Mouse (Mus musculus): ENCODE results near the gene 1810055G02Rik. TPM values are rescaled to one million over a fixed set of nuclear protein-coding genes. Genes with fewer than 3 reads are reported as not detected.

Gene 1810055G02Rik
- polyA plus RNA-seq, 1 experiment from 2014 or later, result 42.5 TPM

GRCm38 (mm10) chr19:3698035-3698434 is 10.1 kb upstream of the 1810055G02Rik start:
- Histone ChIP-seq H3K36me3 (no peaks in the 10 kb centered on the region), H3K27me3 (no peaks in the 10 kb centered on the region), H3K27ac (replicated peaks) (no peak overlapping the region), H3K9ac (no peak overlapping the region), H3K4me1 (replicated peaks) (no peaks in the 10 kb centered on the region), H3K9me3 (no peaks in the 10 kb centered on the region), H3K4me3 (no peak overlapping the region), H3K4me2 (no peak overlapping the region)
- no peak for ATAC-seq (ENCODE audit: low read depth)
- 86% methylated on average over 7 of the region's 7 CpGs for WGBS

- Histone ChIP-seq H3K36me3 (no peaks in the 10 kb centered on the region), H3K4me3 (no peak overlapping the region), H3K27me3 (no peaks in the 10 kb centered on the region), H3K9me3 (no peaks in the 10 kb centered on the region), H3K9ac (no peak overlapping the region), H3K4me1 (replicated peaks) (no peaks in the 10 kb centered on the region), H3K27ac (replicated peaks) (no peak overlapping the region), H3K4me2 (no peak overlapping the region)
- WGBS, result 37% methylated on average over 6 of the region's 6 CpGs
- ATAC-seq (ENCODE audit: low read depth), result peak; percentile 53; the same call in 1 of the 2 replicates
Observed at GRCm38 (mm10) chr19:3699508-3700438, 8.3 kb upstream of the 1810055G02Rik start.

- Histone ChIP-seq H3K9me3 (no peaks in the 10 kb centered on the region), H3K4me1 (replicated peaks) (peaks cover 3% of the 10 kb centered on the region), H3K4me2 (no peak overlapping the region), H3K27me3 (no peaks in the 10 kb centered on the region), H3K4me3 (no peak overlapping the region), H3K36me3 (no peaks in the 10 kb centered on the region), H3K27ac (replicated peaks) (no peak overlapping the region), H3K9ac (no peak overlapping the region)
- whole genome bisulfite sequencing, result 84% methylated on average over 4 of the region's 4 CpGs
- ATAC-seq (ENCODE audit: low read depth), result no peak
Observed at GRCm38 (mm10) chr19:3702460-3702859, 5.6 kb upstream of the 1810055G02Rik start.

GRCm38 (mm10) chr19:3706258-3706657 is 1.8 kb upstream of the 1810055G02Rik start:
- H3K27ac ChIP-seq (replicated peaks), result no peak overlapping the region
- no peaks in the 10 kb centered on the region for H3K36me3 ChIP-seq
- H3K4me1 ChIP-seq (replicated peaks), result peaks cover 26% of the 10 kb centered on the region
- no peak overlapping the region for H3K9ac ChIP-seq
- no peak overlapping the region for H3K4me2 ChIP-seq
- no peak overlapping the region for H3K4me3 ChIP-seq
- ATAC-seq (ENCODE audit: low read depth), result no peak
- H3K9me3 ChIP-seq, result no peaks in the 10 kb centered on the region
- no peaks in the 10 kb centered on the region for H3K27me3 ChIP-seq
- 35% methylated on average over 1 of the region's 1 CpGs for WGBS

- Histone ChIP-seq H3K27me3 (no peaks in the 10 kb centered on the region), H3K4me3 (peak overlapping the region; percentile 82), H3K9ac (peak overlapping the region; percentile 87), H3K36me3 (0 out of 2 replicates have a peak, but pooled peaks cover 5% of the 10 kb centered on the region), H3K4me1 (replicated peaks) (peaks cover 26% of the 10 kb centered on the region), H3K27ac (replicated peaks) (peak overlapping the region; percentile 85), H3K4me2 (peak overlapping the region; percentile 82), H3K9me3 (no peaks in the 10 kb centered on the region)
- no peak for ATAC-seq (ENCODE audit: low read depth)
- 43% methylated on average over 10 of the region's 10 CpGs for WGBS
Observed at GRCm38 (mm10) chr19:3707553-3707952, 540 bp upstream of the 1810055G02Rik start.

- Histone ChIP-seq H3K9ac (peak overlapping the region; percentile 87), H3K27ac (replicated peaks) (0 out of 2 replicates have a peak overlapping the region, but pooled peaks have one; percentile 95), H3K4me3 (peak overlapping the region; percentile 82), H3K27me3 (no peaks in the 10 kb centered on the region), H3K36me3 (peaks cover 7% of the 10 kb centered on the region; the same call in 1 of the 2 replicates), H3K9me3 (no peaks in the 10 kb centered on the region), H3K4me1 (replicated peaks) (peaks cover 26% of the 10 kb centered on the region), H3K4me2 (peak overlapping the region; percentile 82)
- ATAC-seq (ENCODE audit: low read depth), result no peak
- 47% methylated on average over 10 of the region's 10 CpGs for WGBS
Observed at GRCm38 (mm10) chr19:3709013-3709787, 1.1 kb downstream of the 1810055G02Rik start.

- H3K4me3 ChIP-seq, result no peak overlapping the region
- peaks cover 18% of the 10 kb centered on the region for H3K36me3 ChIP-seq
- H3K27me3 ChIP-seq, result no peaks in the 10 kb centered on the region
- peaks cover 26% of the 10 kb centered on the region for H3K4me1 ChIP-seq (replicated peaks)
- H3K27ac ChIP-seq (replicated peaks), result no peak overlapping the region
- WGBS, result 92% methylated on average over 2 of the region's 2 CpGs
- no peak for ATAC-seq (ENCODE audit: low read depth)
- H3K9ac ChIP-seq, result no peak overlapping the region; the same call in 1 of the 2 replicates
- H3K4me2 ChIP-seq, result no peak overlapping the region
- no peaks in the 10 kb centered on the region for H3K9me3 ChIP-seq
Observed at GRCm38 (mm10) chr19:3710436-3710835, 2.3 kb downstream of the 1810055G02Rik start.

GRCm38 (mm10) chr19:3714381-3714780 is 6.3 kb downstream of the 1810055G02Rik start:
- Histone ChIP-seq H3K4me1 (replicated peaks) (peaks cover 18% of the 10 kb centered on the region), H3K36me3 (peaks cover 48% of the 10 kb centered on the region), H3K4me3 (no peak overlapping the region), H3K9ac (no peak overlapping the region), H3K9me3 (no peaks in the 10 kb centered on the region), H3K27me3 (no peaks in the 10 kb centered on the region), H3K27ac (replicated peaks) (no peak overlapping the region), H3K4me2 (no peak overlapping the region)
- WGBS, result 96% methylated on average over 6 of the region's 6 CpGs
- ATAC-seq (ENCODE audit: low read depth), result no peak

GRCm38 (mm10) chr19:3718481-3719361 is 10.6 kb downstream of the 1810055G02Rik start:
- Histone ChIP-seq H3K27ac (replicated peaks) (no peak overlapping the region), H3K9me3 (no peaks in the 10 kb centered on the region), H3K36me3 (peaks cover 43% of the 10 kb centered on the region), H3K27me3 (no peaks in the 10 kb centered on the region), H3K4me3 (peak overlapping the region; percentile 31), H3K4me1 (replicated peaks) (peaks cover 14% of the 10 kb centered on the region), H3K9ac (peak overlapping the region; percentile 62), H3K4me2 (peak overlapping the region; percentile 71)
- peak; percentile 60; the same call in 1 of the 2 replicates for ATAC-seq (ENCODE audit: low read depth)
- WGBS, result 42% methylated on average over 19 of the region's 19 CpGs

GRCm38 (mm10) chr19:3719362-3719891 is 11.3 kb downstream of the 1810055G02Rik start:
- WGBS, result 2% methylated on average over 27 of the region's 27 CpGs
- Histone ChIP-seq H3K27me3 (no peaks in the 10 kb centered on the region), H3K4me3 (peak overlapping the region; percentile 31), H3K9me3 (no peaks in the 10 kb centered on the region), H3K36me3 (peaks cover 39% of the 10 kb centered on the region), H3K9ac (peak overlapping the region; percentile 62), H3K4me2 (peak overlapping the region; percentile 71), H3K27ac (replicated peaks) (no peak overlapping the region), H3K4me1 (replicated peaks) (peaks cover 14% of the 10 kb centered on the region)
- ATAC-seq (ENCODE audit: low read depth), result peak; percentile 46

- Histone ChIP-seq H3K27ac (replicated peaks) (no peak overlapping the region), H3K9me3 (no peaks in the 10 kb centered on the region), H3K4me2 (no peak overlapping the region), H3K36me3 (peaks cover 2% of the 10 kb centered on the region; the same call in 1 of the 2 replicates), H3K4me1 (replicated peaks) (peaks cover 14% of the 10 kb centered on the region), H3K27me3 (no peaks in the 10 kb centered on the region), H3K4me3 (no peak overlapping the region), H3K9ac (no peak overlapping the region)
- ATAC-seq (ENCODE audit: low read depth), result no peak
- WGBS, result 92% methylated on average over 9 of the region's 9 CpGs
Observed at GRCm38 (mm10) chr19:3723170-3723569, 15.1 kb downstream of the 1810055G02Rik start.

All from neural tube, embryonic 13.5 days (tissue).